Mouse (Mus musculus): ENCODE measurements around the gene Zfp335. TPM values are rescaled to one million over a fixed set of nuclear protein-coding genes. Genes with fewer than 3 reads are reported as not detected.
A peak's percentile ranks its signal among the peaks of the same experiment; 100 is the strongest.
"Not testable (repeated sequence)": the region's sequence is repeated elsewhere in the genome, so short reads cannot be mapped to it uniquely, and the experiment has no call there.

Zfp335 gene
- polyA plus RNA-seq, 1 experiment from 2014 or later, result 10.5 TPM

- H3K9me3 ChIP-seq (replicated peaks); ATAC-seq; H3K27ac ChIP-seq; H3K4me2 ChIP-seq; H3K27me3 ChIP-seq (replicated peaks); H3K4me3 ChIP-seq; H3K36me3 ChIP-seq; H3K9ac ChIP-seq: not testable (repeated sequence)
- peaks cover 25% of the 10 kb centered on the region for H3K4me1 ChIP-seq
- 39% methylated on average over 2 of the region's 2 CpGs for WGBS (ENCODE audit: insufficient replicate concordance)
Observed at GRCm38 (mm10) chr2:164875648-164876047, 35.9 kb downstream of the Zfp335 start.

- Histone ChIP-seq H3K9ac (peak overlapping the region; percentile 42; the same call in 1 of the 2 replicates), H3K27ac (no peak overlapping the region), H3K4me2 (no peak overlapping the region), H3K4me1 (peaks cover 20% of the 10 kb centered on the region), H3K4me3 (no peak overlapping the region), H3K9me3 (replicated peaks) (no peaks in the 10 kb centered on the region), H3K27me3 (replicated peaks) (no peaks in the 10 kb centered on the region), H3K36me3 (peaks cover 4% of the 10 kb centered on the region; the same call in 1 of the 2 replicates)
- no peak for ATAC-seq
- 33% methylated on average over 1 of the region's 1 CpGs for WGBS (ENCODE audit: insufficient replicate concordance)
Observed at GRCm38 (mm10) chr2:164874239-164874769, 37.3 kb downstream of the Zfp335 start.

GRCm38 (mm10) chr2:164873621-164874020, 37.9 kb downstream of the Zfp335 start:
- Histone ChIP-seq H3K27ac (no peak overlapping the region), H3K36me3 (peaks cover 4% of the 10 kb centered on the region; the same call in 1 of the 2 replicates), H3K9ac (no peak overlapping the region), H3K4me2 (no peak overlapping the region), H3K27me3 (replicated peaks) (no peaks in the 10 kb centered on the region), H3K4me3 (no peak overlapping the region), H3K4me1 (peaks cover 20% of the 10 kb centered on the region), H3K9me3 (replicated peaks) (no peaks in the 10 kb centered on the region)
- 35% methylated on average over 3 of the region's 3 CpGs for WGBS (ENCODE audit: insufficient replicate concordance)
- ATAC-seq, result no peak

GRCm38 (mm10) chr2:164871602-164872303, 39.8 kb downstream of the Zfp335 start:
- Histone ChIP-seq H3K4me1 (peaks cover 20% of the 10 kb centered on the region), H3K4me2 (no peak overlapping the region), H3K27me3 (replicated peaks) (no peaks in the 10 kb centered on the region), H3K27ac (no peak overlapping the region), H3K36me3 (no peaks in the 10 kb centered on the region), H3K9ac (no peak overlapping the region), H3K4me3 (no peak overlapping the region), H3K9me3 (replicated peaks) (peaks cover 4% of the 10 kb centered on the region; the same call in 1 of the 2 replicates)
- 47% methylated on average over 6 of the region's 6 CpGs for WGBS (ENCODE audit: insufficient replicate concordance)
- no peak for ATAC-seq

GRCm38 (mm10) chr2:164868491-164868890, 43.1 kb downstream of the Zfp335 start:
- Histone ChIP-seq H3K4me1 (peaks cover 21% of the 10 kb centered on the region), H3K9ac (no peak overlapping the region), H3K4me3 (no peak overlapping the region), H3K4me2 (no peak overlapping the region), H3K9me3 (replicated peaks) (peaks cover 4% of the 10 kb centered on the region; the same call in 1 of the 2 replicates), H3K27ac (no peak overlapping the region), H3K36me3 (no peaks in the 10 kb centered on the region), H3K27me3 (replicated peaks) (no peaks in the 10 kb centered on the region)
- WGBS (ENCODE audit: insufficient replicate concordance), result 33% methylated on average over 7 of the region's 7 CpGs
- no peak for ATAC-seq

- 86% methylated on average over 7 of the region's 7 CpGs for WGBS (ENCODE audit: insufficient replicate concordance)
- Histone ChIP-seq H3K4me2 (no peak overlapping the region), H3K4me3 (no peak overlapping the region), H3K9me3 (replicated peaks) (peaks cover 4% of the 10 kb centered on the region; the same call in 1 of the 2 replicates), H3K4me1 (peaks cover 21% of the 10 kb centered on the region), H3K9ac (no peak overlapping the region), H3K36me3 (no peaks in the 10 kb centered on the region), H3K27ac (0 out of 2 replicates have a peak overlapping the region, but pooled peaks have one; percentile 25), H3K27me3 (replicated peaks) (no peaks in the 10 kb centered on the region)
- ATAC-seq, result no peak
Observed at GRCm38 (mm10) chr2:164867566-164867965, 44.0 kb downstream of the Zfp335 start.

- Histone ChIP-seq H3K9ac (no peak overlapping the region), H3K36me3 (no peaks in the 10 kb centered on the region), H3K4me1 (peaks cover 26% of the 10 kb centered on the region), H3K27ac (peak overlapping the region; percentile 25; the same call in 1 of the 2 replicates), H3K9me3 (replicated peaks) (peaks cover 4% of the 10 kb centered on the region; the same call in 1 of the 2 replicates), H3K4me3 (no peak overlapping the region), H3K27me3 (replicated peaks) (no peaks in the 10 kb centered on the region), H3K4me2 (no peak overlapping the region)
- ATAC-seq, result no peak
- 53% methylated on average over 16 of the region's 16 CpGs for WGBS (ENCODE audit: insufficient replicate concordance)
Observed at GRCm38 (mm10) chr2:164866741-164867551, 44.6 kb downstream of the Zfp335 start.

GRCm38 (mm10) chr2:164864593-164864992, 47.0 kb downstream of the Zfp335 start:
- WGBS (ENCODE audit: insufficient replicate concordance), result 32% methylated on average over 4 of the region's 4 CpGs
- peaks cover 33% of the 10 kb centered on the region for H3K4me1 ChIP-seq

GRCm38 (mm10) chr2:164863411-164863810, 48.1 kb downstream of the Zfp335 start:
- not testable (repeated sequence) for H3K9me3 ChIP-seq (replicated peaks); H3K4me2 ChIP-seq; H3K9ac ChIP-seq; H3K27ac ChIP-seq; H3K4me3 ChIP-seq; ATAC-seq; H3K36me3 ChIP-seq
- 85% methylated on average over 9 of the region's 9 CpGs for WGBS (ENCODE audit: insufficient replicate concordance)
- Histone ChIP-seq H3K4me1 (peaks cover 38% of the 10 kb centered on the region), H3K27me3 (replicated peaks) (peaks cover 25% of the 10 kb centered on the region)

More at GRCm38 (mm10) chr2:164864593-164864992, 47.0 kb downstream of the Zfp335 start:
- Histone ChIP-seq H3K9me3 (replicated peaks) (peaks cover 4% of the 10 kb centered on the region; the same call in 1 of the 2 replicates), H3K27me3 (replicated peaks) (peaks cover 13% of the 10 kb centered on the region), H3K36me3 (no peaks in the 10 kb centered on the region), H3K4me2 (no peak overlapping the region), H3K4me3 (no peak overlapping the region), H3K9ac (no peak overlapping the region), H3K27ac (no peak overlapping the region)
- peak; percentile 37; the same call in 1 of the 2 replicates for ATAC-seq

- WGBS (ENCODE audit: insufficient replicate concordance), result 44% methylated on average over 9 of the region's 9 CpGs
- Histone ChIP-seq H3K9me3 (replicated peaks) (no peaks in the 10 kb centered on the region), H3K4me3 (no peak overlapping the region), H3K36me3 (no peaks in the 10 kb centered on the region), H3K4me1 (peaks cover 44% of the 10 kb centered on the region), H3K4me2 (no peak overlapping the region), H3K9ac (no peak overlapping the region), H3K27ac (peak overlapping the region; percentile 25; the same call in 1 of the 2 replicates), H3K27me3 (replicated peaks) (peaks cover 36% of the 10 kb centered on the region)
- no peak for ATAC-seq
Observed at GRCm38 (mm10) chr2:164862179-164862861, 49.2 kb downstream of the Zfp335 start.

GRCm38 (mm10) chr2:164861094-164861493, 50.5 kb downstream of the Zfp335 start:
- no peaks in the 10 kb centered on the region for H3K36me3 ChIP-seq
- H3K4me2 ChIP-seq, result no peak overlapping the region
- WGBS (ENCODE audit: insufficient replicate concordance), result 68% methylated on average over 4 of the region's 4 CpGs
- H3K4me3 ChIP-seq, result no peak overlapping the region
- H3K9me3 ChIP-seq (replicated peaks), result no peaks in the 10 kb centered on the region
- no peak overlapping the region for H3K27ac ChIP-seq
- H3K9ac ChIP-seq, result no peak overlapping the region
- peaks cover 48% of the 10 kb centered on the region for H3K27me3 ChIP-seq (replicated peaks)
- H3K4me1 ChIP-seq, result peaks cover 48% of the 10 kb centered on the region
- ATAC-seq, result no peak

Measured in liver, embryonic 12.5 days (tissue).